30 mouse cellular contexts compared by ENCODE assay signal in genomic region chr19:32090804-32091203, GRCm38 (mm10).
"Had no signal": no experiment of that assay in that cellular context is flagged by ENCODE, and none has a peak within 500 bp of the region (broad histone marks: within the 10 kb centered on the region; RNA-seq: fewer than 3 reads in every experiment).

No protein-coding gene starts in this region.

- H3K4me3 ChIP-seq: left cerebral cortex, adult 2 months; limb, embryonic 10.5 days; limb, embryonic 12.5 days; limb, embryonic 13.5 days; limb, embryonic 15.5 days; liver, embryonic 12.5 days; liver, embryonic 13.5 days; liver, embryonic 15.5 days; lung, embryonic 15.5 days; megakaryocyte, embryonic 14.5 days; midbrain, embryonic 10.5 days; midbrain, embryonic 12.5 days; midbrain, embryonic 15.5 days; myocyte; neural tube, embryonic 12.5 days had no signal

- DNase-seq: left cerebral cortex, postnatal 4 days; liver; liver, embryonic 13.5 days; liver, postnatal 0 days; lung, adult 18-20 months; lung, adult 2 months; lung, embryonic 14.5 days; lung, postnatal 10 days; lung, postnatal 14 days; lung, postnatal 36 days; midbrain, embryonic 14.5 days had no signal

- H3K27me3 ChIP-seq: limb, embryonic 12.5 days; limb, embryonic 13.5 days; limb, embryonic 15.5 days; liver, embryonic 12.5 days; liver, embryonic 13.5 days; liver, embryonic 15.5 days; lung, embryonic 15.5 days; megakaryocyte, embryonic 14.5 days; midbrain, embryonic 12.5 days; midbrain, embryonic 15.5 days; neural tube, embryonic 12.5 days had no signal

- H3K4me2 ChIP-seq: limb, embryonic 12.5 days; limb, embryonic 13.5 days; limb, embryonic 15.5 days; liver, embryonic 11.5 days; liver, embryonic 12.5 days; liver, embryonic 13.5 days; liver, embryonic 15.5 days; lung, embryonic 14.5 days; lung, embryonic 15.5 days; midbrain, embryonic 12.5 days; midbrain, embryonic 15.5 days; neural tube, embryonic 12.5 days had no signal

- H3K36me3 ChIP-seq: limb, embryonic 10.5 days; limb, embryonic 12.5 days; limb, embryonic 13.5 days; limb, embryonic 15.5 days; liver, embryonic 12.5 days; liver, embryonic 13.5 days; liver, embryonic 15.5 days; lung, embryonic 15.5 days; midbrain, embryonic 10.5 days; midbrain, embryonic 12.5 days; midbrain, embryonic 15.5 days; neural tube, embryonic 12.5 days had no signal

- ATAC-seq: liver, embryonic 12.5 days; liver, postnatal 0 days; lung, postnatal 0 days; midbrain, embryonic 15.5 days; midbrain, embryonic 16.5 days had no signal

- H3K4me1 ChIP-seq: limb, embryonic 10.5 days; limb, embryonic 12.5 days; limb, embryonic 13.5 days; limb, embryonic 15.5 days; liver, embryonic 12.5 days; liver, embryonic 13.5 days; liver, embryonic 15.5 days; lung, embryonic 15.5 days; midbrain, embryonic 10.5 days; midbrain, embryonic 12.5 days; midbrain, embryonic 15.5 days; neural tube, embryonic 12.5 days had no signal

- H3K27ac ChIP-seq: left cerebral cortex, adult 2 months; limb, embryonic 10.5 days; limb, embryonic 12.5 days; limb, embryonic 13.5 days; limb, embryonic 15.5 days; liver, embryonic 12.5 days; liver, embryonic 13.5 days; liver, embryonic 14.5 days; liver, embryonic 15.5 days; lung, embryonic 15.5 days; macrophage; midbrain, embryonic 10.5 days; midbrain, embryonic 12.5 days; midbrain, embryonic 15.5 days; neural tube, embryonic 12.5 days had no signal

- H3K9me3 ChIP-seq: limb, embryonic 10.5 days; limb, embryonic 12.5 days; limb, embryonic 13.5 days; limb, embryonic 15.5 days; liver, embryonic 12.5 days; liver, embryonic 13.5 days; liver, embryonic 15.5 days; lung, embryonic 15.5 days; megakaryocyte, embryonic 14.5 days; midbrain, embryonic 10.5 days; midbrain, embryonic 12.5 days; midbrain, embryonic 15.5 days; neural tube, embryonic 12.5 days had no signal

- H3K9ac ChIP-seq: limb, embryonic 12.5 days; limb, embryonic 13.5 days; limb, embryonic 15.5 days; liver, embryonic 12.5 days; liver, embryonic 13.5 days; liver, embryonic 14.5 days; liver, embryonic 15.5 days; liver, postnatal 0 days; lung, embryonic 14.5 days; lung, embryonic 15.5 days; midbrain, embryonic 12.5 days; midbrain, embryonic 15.5 days; neural tube, embryonic 12.5 days had no signal
